Mouse (Mus musculus): Measurements from ENCODE around the gene Ccdc92. TPM values are rescaled to one million over a fixed set of nuclear protein-coding genes. Genes with fewer than 3 reads are reported as not detected.

Gene Ccdc92
- polyA plus RNA-seq, 2 experiments, result 0.14 to 0.38 TPM

DNA sequence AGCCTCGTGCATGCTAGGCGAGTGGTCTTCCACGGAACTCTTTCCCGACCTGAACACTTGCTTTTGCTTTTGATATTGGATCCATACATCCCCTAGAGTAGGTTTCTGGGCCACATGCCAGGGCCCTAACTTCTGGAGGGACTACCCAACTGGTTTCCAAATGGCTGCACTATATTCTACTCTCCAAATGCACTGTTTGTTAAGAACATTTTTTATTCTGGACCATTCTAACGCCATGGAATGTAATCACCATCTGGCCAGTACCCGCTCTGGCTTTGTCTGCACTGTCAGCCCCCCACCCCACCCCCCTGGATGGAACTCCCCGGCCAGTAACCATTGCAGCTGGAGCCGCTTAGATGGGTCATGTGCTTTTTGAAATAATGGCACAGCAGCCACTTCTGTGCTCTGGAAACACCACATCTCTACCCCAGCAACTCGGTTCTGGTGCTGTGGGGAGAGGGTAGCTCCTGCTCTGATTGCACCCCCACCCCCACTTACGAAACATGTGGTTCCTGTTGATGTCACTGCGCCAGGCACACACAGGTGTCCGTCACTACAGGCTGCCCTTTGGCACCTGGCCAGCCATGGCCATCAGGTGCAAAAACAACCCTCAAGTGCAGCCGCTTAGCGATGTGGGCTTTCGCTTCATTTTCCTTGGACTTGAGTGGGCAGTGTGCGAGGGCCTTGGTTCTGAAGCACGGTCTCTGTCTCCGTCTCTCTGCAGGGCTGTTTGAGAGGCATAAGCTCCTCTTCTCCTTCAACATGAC is 39.9 kb downstream of the Ccdc92 start:
- H3K27ac ChIP-seq, result no peak overlapping the region
- no peaks in the 10 kb centered on the region for H3K36me3 ChIP-seq (replicated peaks; ENCODE audit: control insufficient read depth, insufficient read depth, low read depth)
- ATAC-seq (ENCODE audit: insufficient read depth) (no peak), DNase-seq (ENCODE audit: low read depth in 3 of 3, low spot score in 3 of 3) (no peak)
- no peak overlapping the region for H3K4me2 ChIP-seq (ENCODE audit: low read depth)
- no peaks in the 10 kb centered on the region for H3K9me3 ChIP-seq (ENCODE audit: control insufficient read depth, low read length)
- no peaks in the 10 kb centered on the region for H3K27me3 ChIP-seq (ENCODE audit: control insufficient read depth, insufficient read depth, low read length)
- H3K4me3 ChIP-seq (ENCODE audit: insufficient read depth in 1 of 2, low read depth in 2 of 2, low read length in 2 of 2), result no peak overlapping the region
- TF ChIP-seq EP300 (IDR thresholded peaks at IDR 0.05; ENCODE audit: low read depth) (no peak), CTCF (IDR thresholded peaks at IDR 0.05; ENCODE audit: low read depth) (no peak)
- WGBS (ENCODE audit: insufficient replicate concordance), result 68% methylated on average over 18 of the region's 18 CpGs
- no peak overlapping the region for H3K9ac ChIP-seq (replicated peaks)
- H3K4me1 ChIP-seq (replicated peaks; ENCODE audit: control insufficient read depth in 2 of 2, insufficient read depth in 2 of 2, low read length in 1 of 2), result no peaks in the 10 kb centered on the region

DNA sequence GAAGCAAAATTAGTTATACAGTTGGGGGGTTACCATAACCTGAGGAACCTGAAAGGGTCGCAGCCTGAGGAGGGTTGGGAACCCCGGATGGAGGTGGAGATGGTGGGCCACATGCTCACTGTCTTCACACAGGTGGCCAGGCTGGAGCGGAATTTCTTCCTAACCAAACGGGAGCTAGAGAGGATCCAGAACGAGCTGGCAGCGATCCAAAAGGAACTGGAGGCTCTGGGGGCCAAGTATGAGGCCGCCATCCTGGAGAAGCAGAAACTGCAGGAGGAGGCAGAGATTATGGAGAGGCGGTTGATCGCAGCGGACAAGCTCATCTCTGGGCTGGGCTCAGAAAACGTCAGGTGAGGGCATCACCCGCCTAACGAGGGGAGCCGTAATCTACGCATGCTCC is 45.2 kb downstream of the Ccdc92 start:
- H3K36me3 ChIP-seq (replicated peaks; ENCODE audit: control insufficient read depth, insufficient read depth, low read depth), result no peaks in the 10 kb centered on the region
- ATAC-seq (ENCODE audit: insufficient read depth) (no peak), DNase-seq (ENCODE audit: low read depth in 3 of 3, low spot score in 3 of 3) (no peak)
- H3K27me3 ChIP-seq (ENCODE audit: control insufficient read depth, insufficient read depth, low read length), result no peaks in the 10 kb centered on the region
- no peaks in the 10 kb centered on the region for H3K4me1 ChIP-seq (replicated peaks; ENCODE audit: control insufficient read depth in 2 of 2, insufficient read depth in 2 of 2, low read length in 1 of 2)
- H3K27ac ChIP-seq, result no peak overlapping the region
- no peaks in the 10 kb centered on the region for H3K9me3 ChIP-seq (ENCODE audit: control insufficient read depth, low read length)
- no peak overlapping the region for H3K9ac ChIP-seq (replicated peaks)
- H3K4me3 ChIP-seq (ENCODE audit: insufficient read depth in 1 of 2, low read depth in 2 of 2, low read length in 2 of 2), result no peak overlapping the region
- no peak overlapping the region for H3K4me2 ChIP-seq (ENCODE audit: low read depth)
- 72% methylated on average over 15 of the region's 15 CpGs for WGBS (ENCODE audit: insufficient replicate concordance)
- no peak for TF ChIP-seq CTCF (IDR thresholded peaks at IDR 0.05; ENCODE audit: low read depth)
- TF ChIP-seq EP300 (IDR thresholded peaks at IDR 0.05; ENCODE audit: low read depth), result no peak

GRCm38 (mm10) chr5:124814797-124815196 is 47.4 kb downstream of the Ccdc92 start:
- DNase-seq (ENCODE audit: low read depth in 3 of 3, low spot score in 3 of 3), result no peak
- WGBS (ENCODE audit: insufficient replicate concordance), result 41% methylated on average over 4 of the region's 5 CpGs
- no peak overlapping the region for H3K27ac ChIP-seq
- no peaks in the 10 kb centered on the region for H3K36me3 ChIP-seq (replicated peaks; ENCODE audit: control insufficient read depth, insufficient read depth, low read depth)
- ATAC-seq (ENCODE audit: insufficient read depth), result no peak
- no peaks in the 10 kb centered on the region for H3K9me3 ChIP-seq (ENCODE audit: control insufficient read depth, low read length)
- TF ChIP-seq CTCF (IDR thresholded peaks at IDR 0.05; ENCODE audit: low read depth) (no peak), EP300 (IDR thresholded peaks at IDR 0.05; ENCODE audit: low read depth) (no peak)
- H3K27me3 ChIP-seq (ENCODE audit: control insufficient read depth, insufficient read depth, low read length), result no peaks in the 10 kb centered on the region
- no peaks in the 10 kb centered on the region for H3K4me1 ChIP-seq (replicated peaks; ENCODE audit: control insufficient read depth in 2 of 2, insufficient read depth in 2 of 2, low read length in 1 of 2)
- no peak overlapping the region for H3K4me2 ChIP-seq (ENCODE audit: low read depth)
- H3K9ac ChIP-seq (replicated peaks), result no peak overlapping the region
- no peak overlapping the region for H3K4me3 ChIP-seq (ENCODE audit: insufficient read depth in 1 of 2, low read depth in 2 of 2, low read length in 2 of 2)

GRCm38 (mm10) chr5:124812466-124812865 is 49.8 kb downstream of the Ccdc92 start:
- H3K4me1 ChIP-seq (replicated peaks; ENCODE audit: control insufficient read depth in 2 of 2, insufficient read depth in 2 of 2, low read length in 1 of 2), result no peaks in the 10 kb centered on the region
- TF ChIP-seq CTCF (IDR thresholded peaks at IDR 0.05; ENCODE audit: low read depth) (no peak), EP300 (IDR thresholded peaks at IDR 0.05; ENCODE audit: low read depth) (no peak)
- no peak overlapping the region for H3K4me3 ChIP-seq (ENCODE audit: insufficient read depth in 1 of 2, low read depth in 2 of 2, low read length in 2 of 2)
- 61% methylated on average over 12 of the region's 12 CpGs for WGBS (ENCODE audit: insufficient replicate concordance)
- no peak overlapping the region for H3K27ac ChIP-seq
- ATAC-seq (ENCODE audit: insufficient read depth), result no peak
- no peak overlapping the region for H3K4me2 ChIP-seq (ENCODE audit: low read depth)
- H3K9me3 ChIP-seq (ENCODE audit: control insufficient read depth, low read length), result no peaks in the 10 kb centered on the region
- H3K27me3 ChIP-seq (ENCODE audit: control insufficient read depth, insufficient read depth, low read length), result no peaks in the 10 kb centered on the region
- no peak for DNase-seq (ENCODE audit: low read depth in 3 of 3, low spot score in 3 of 3)
- no peaks in the 10 kb centered on the region for H3K36me3 ChIP-seq (replicated peaks; ENCODE audit: control insufficient read depth, insufficient read depth, low read depth)
- no peak overlapping the region for H3K9ac ChIP-seq (replicated peaks)

DNA sequence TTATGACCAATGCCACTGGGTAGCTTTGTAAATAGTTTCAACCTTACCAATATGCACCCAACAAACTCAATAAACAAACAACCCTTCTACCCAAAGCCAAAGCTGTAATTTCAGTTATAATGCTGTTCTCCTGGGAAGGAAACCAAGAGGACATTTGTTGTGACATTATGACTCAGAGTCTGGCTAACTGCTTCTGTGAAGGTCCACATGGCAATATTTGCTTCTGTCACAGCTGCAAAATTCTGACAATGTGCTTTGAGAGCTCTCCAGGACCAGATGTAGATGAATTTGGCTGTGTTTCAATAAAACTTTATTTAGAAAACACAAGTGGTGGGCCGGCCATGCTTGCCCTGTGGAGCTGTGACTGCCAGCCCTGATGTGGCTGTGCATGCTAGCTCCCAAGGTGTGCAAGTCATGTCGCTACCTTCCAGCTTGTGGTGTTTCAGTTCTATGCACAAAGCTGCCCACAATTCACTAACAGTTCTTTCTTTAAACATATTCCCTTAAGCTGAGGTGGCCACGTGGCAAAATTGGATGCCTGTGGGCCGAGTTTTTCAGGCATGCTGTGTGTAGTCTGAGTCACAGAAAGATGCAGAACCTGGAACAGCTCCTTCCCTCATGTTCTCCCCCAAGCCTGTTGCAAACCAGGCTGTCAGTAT is 52.4 kb downstream of the Ccdc92 start:
- Histone ChIP-seq H3K36me3 (replicated peaks; ENCODE audit: control insufficient read depth, insufficient read depth, low read depth) (no peaks in the 10 kb centered on the region), H3K27ac (no peak overlapping the region), H3K4me1 (replicated peaks; ENCODE audit: control insufficient read depth in 2 of 2, insufficient read depth in 2 of 2, low read length in 1 of 2) (no peaks in the 10 kb centered on the region), H3K27me3 (ENCODE audit: control insufficient read depth, insufficient read depth, low read length) (no peaks in the 10 kb centered on the region), H3K4me3 (ENCODE audit: insufficient read depth in 1 of 2, low read depth in 2 of 2, low read length in 2 of 2) (no peak overlapping the region), H3K9ac (replicated peaks) (no peak overlapping the region), H3K4me2 (ENCODE audit: low read depth) (no peak overlapping the region), H3K9me3 (ENCODE audit: control insufficient read depth, low read length) (no peaks in the 10 kb centered on the region)
- DNase-seq (ENCODE audit: low read depth in 3 of 3, low spot score in 3 of 3), result no peak
- TF ChIP-seq CTCF (IDR thresholded peaks at IDR 0.05; ENCODE audit: low read depth), result no peak
- TF ChIP-seq EP300 (IDR thresholded peaks at IDR 0.05; ENCODE audit: low read depth), result no peak
- no peak for ATAC-seq (ENCODE audit: insufficient read depth)
- WGBS (ENCODE audit: insufficient replicate concordance), result 51% methylated on average over 4 of the region's 4 CpGs
